Mouse (Mus musculus): Measurements from ENCODE around the gene Hmox1. TPM values are rescaled to one million over a fixed set of nuclear protein-coding genes. Genes with fewer than 3 reads are reported as not detected.

Hmox1 gene
- polyA plus RNA-seq, 1 experiment: 7.5 TPM

- WGBS: 78% methylated on average over 4 of the region's 4 CpGs
- H3K27me3 ChIP-seq (ENCODE audit: control insufficient read depth, insufficient read depth, low read length): no peaks in the 10 kb centered on the region
- no peak overlapping the region for H3K27ac ChIP-seq (ENCODE audit: insufficient read depth, low read length)
- no peak for TF ChIP-seq POLR2A (IDR thresholded peaks at IDR 0.05; ENCODE audit: borderline replicate concordance, insufficient read depth, low read length)
- DNase-seq: no peak
- no peaks in the 10 kb centered on the region for H3K4me1 ChIP-seq (ENCODE audit: control insufficient read depth, insufficient read depth, low read length)
- no peak overlapping the region for H3K4me3 ChIP-seq (replicated peaks; ENCODE audit: insufficient read depth, low read depth, low read length)
Observed at GRCm38 (mm10) chr8:75102956-75103355, 9.5 kb downstream of the Hmox1 start.

- no peak for TF ChIP-seq POLR2A (IDR thresholded peaks at IDR 0.05; ENCODE audit: borderline replicate concordance, insufficient read depth, low read length)
- no peak for TF ChIP-seq CTCF (IDR thresholded peaks at IDR 0.05; ENCODE audit: borderline replicate concordance, insufficient read depth, low read depth, low read length)
- H3K27ac ChIP-seq (ENCODE audit: insufficient read depth, low read length): no peak overlapping the region
- DNase-seq: no peak
- no peak overlapping the region for H3K4me3 ChIP-seq (replicated peaks; ENCODE audit: insufficient read depth, low read depth, low read length)
- 33% methylated on average over 8 of the region's 8 CpGs for WGBS
- H3K4me1 ChIP-seq (ENCODE audit: control insufficient read depth, insufficient read depth, low read length): no peaks in the 10 kb centered on the region
- H3K27me3 ChIP-seq (ENCODE audit: control insufficient read depth, insufficient read depth, low read length): no peaks in the 10 kb centered on the region
Observed at GRCm38 (mm10) chr8:75103376-75103878, 10.0 kb downstream of the Hmox1 start.

- TF ChIP-seq POLR2A (IDR thresholded peaks at IDR 0.05; ENCODE audit: borderline replicate concordance, insufficient read depth, low read length) (no peak), CTCF (IDR thresholded peaks at IDR 0.05; ENCODE audit: borderline replicate concordance, insufficient read depth, low read depth, low read length) (peak; percentile 83)
- H3K4me1 ChIP-seq (ENCODE audit: control insufficient read depth, insufficient read depth, low read length): no peaks in the 10 kb centered on the region; the same call in 1 of the 2 replicates
- under 1% methylated on average over 9 of the region's 9 CpGs for WGBS
- H3K27me3 ChIP-seq (ENCODE audit: control insufficient read depth, insufficient read depth, low read length): no peaks in the 10 kb centered on the region
- H3K4me3 ChIP-seq (replicated peaks; ENCODE audit: insufficient read depth, low read depth, low read length): peak overlapping the region; percentile 86
- H3K27ac ChIP-seq (ENCODE audit: insufficient read depth, low read length): peak overlapping the region; percentile 31; the same call in 1 of the 2 replicates
- DNase-seq: peak; percentile 77 to 82
Observed at GRCm38 (mm10) chr8:75108527-75109235, 15.3 kb downstream of the Hmox1 start.

- Histone ChIP-seq H3K27me3 (ENCODE audit: control insufficient read depth, insufficient read depth, low read length) (no peaks in the 10 kb centered on the region), H3K4me1 (ENCODE audit: control insufficient read depth, insufficient read depth, low read length) (no peaks in the 10 kb centered on the region; the same call in 1 of the 2 replicates), H3K4me3 (replicated peaks; ENCODE audit: insufficient read depth, low read depth, low read length) (peak within 1 kb of the TSS; percentile 86), H3K27ac (ENCODE audit: insufficient read depth, low read length) (peak within 1 kb of the TSS; percentile 31; the same call in 1 of the 2 replicates)
- under 1% methylated on average over 59 of the region's 59 CpGs for WGBS
- peak; percentile 99 to 100 for DNase-seq
- TF ChIP-seq POLR2A (IDR thresholded peaks at IDR 0.05; ENCODE audit: borderline replicate concordance, insufficient read depth, low read length) (peak; percentile 45; the same call in 1 of the 2 replicates), CTCF (IDR thresholded peaks at IDR 0.05; ENCODE audit: borderline replicate concordance, insufficient read depth, low read depth, low read length) (no peak)
Observed at GRCm38 (mm10) chr8:75109236-75109967, 16.0 kb downstream of the Hmox1 start, which contains the start of gene Mcm5. Gene Mcm5 (plus strand): TSS chr8:75109569.

- WGBS: 11% methylated on average over 13 of the region's 13 CpGs
Observed at GRCm38 (mm10) chr8:75110093-75110492, 16.7 kb downstream of the Hmox1 start.

GRCm38 (mm10) chr8:75118505-75118904 is 25.1 kb downstream of the Hmox1 start:
- DNase-seq: no peak
- no peaks in the 10 kb centered on the region for H3K27me3 ChIP-seq (ENCODE audit: control insufficient read depth, insufficient read depth, low read length)
- TF ChIP-seq CTCF (IDR thresholded peaks at IDR 0.05; ENCODE audit: borderline replicate concordance, insufficient read depth, low read depth, low read length) (no peak), POLR2A (IDR thresholded peaks at IDR 0.05; ENCODE audit: borderline replicate concordance, insufficient read depth, low read length) (no peak)
- H3K27ac ChIP-seq (ENCODE audit: insufficient read depth, low read length): no peak overlapping the region
- no peak overlapping the region for H3K4me3 ChIP-seq (replicated peaks; ENCODE audit: insufficient read depth, low read depth, low read length)
- WGBS: 91% methylated on average over 1 of the region's 1 CpGs
- H3K4me1 ChIP-seq (ENCODE audit: control insufficient read depth, insufficient read depth, low read length): no peaks in the 10 kb centered on the region

More at GRCm38 (mm10) chr8:75110093-75110492, 16.7 kb downstream of the Hmox1 start:
- Histone ChIP-seq H3K4me3 (replicated peaks; ENCODE audit: insufficient read depth, low read depth, low read length) (peak overlapping the region; percentile 61), H3K4me1 (ENCODE audit: control insufficient read depth, insufficient read depth, low read length) (no peaks in the 10 kb centered on the region; the same call in 1 of the 2 replicates), H3K27me3 (ENCODE audit: control insufficient read depth, insufficient read depth, low read length) (no peaks in the 10 kb centered on the region), H3K27ac (ENCODE audit: insufficient read depth, low read length) (no peak overlapping the region)
- no peak for TF ChIP-seq CTCF (IDR thresholded peaks at IDR 0.05; ENCODE audit: borderline replicate concordance, insufficient read depth, low read depth, low read length)
- TF ChIP-seq POLR2A (IDR thresholded peaks at IDR 0.05; ENCODE audit: borderline replicate concordance, insufficient read depth, low read length): no peak
- DNase-seq: peak; percentile 10 to 18

GRCm38 (mm10) chr8:75119287-75119686 is 25.9 kb downstream of the Hmox1 start:
- Histone ChIP-seq H3K27me3 (ENCODE audit: control insufficient read depth, insufficient read depth, low read length) (no peaks in the 10 kb centered on the region), H3K4me3 (replicated peaks; ENCODE audit: insufficient read depth, low read depth, low read length) (no peak overlapping the region), H3K27ac (ENCODE audit: insufficient read depth, low read length) (no peak overlapping the region), H3K4me1 (ENCODE audit: control insufficient read depth, insufficient read depth, low read length) (no peaks in the 10 kb centered on the region)
- 95% methylated on average over 2 of the region's 2 CpGs for WGBS
- DNase-seq: no peak
- TF ChIP-seq CTCF (IDR thresholded peaks at IDR 0.05; ENCODE audit: borderline replicate concordance, insufficient read depth, low read depth, low read length) (no peak), POLR2A (IDR thresholded peaks at IDR 0.05; ENCODE audit: borderline replicate concordance, insufficient read depth, low read length) (no peak)

Measured in cerebellum, adult 2 months (tissue).